Mouse (Mus musculus): ENCODE measurements at regions not wholly inside any gene's neighbourhood (a gene's known extent, or its start where the extent isn't known, plus 50 kb on each side); places are given as distances from the start of the nearest gene placed in this dataset.

- no peak for DNase-seq
- intact Hi-C loops (cut with DNase I), result loop anchor here (2.0 to 5.0 kb wide), 2 partner anchors 64 to 1540 kb away; no protein-coding TSS in a partner anchor
Observed at GRCm38 (mm10) chr9:117967080-117967479, 73.2 kb upstream of the Azi2 start.

- intact Hi-C loops (cut with DNase I), result loop anchor here (2.0 to 5.0 kb wide), 2 partner anchors 64 to 1539 kb away; no protein-coding TSS in a partner anchor
- peak; percentile 7 to 39 for DNase-seq
Observed at GRCm38 (mm10) chr9:117966326-117966989, 73.8 kb upstream of the Azi2 start.

GRCm38 (mm10) chr9:117962088-117963030 lies 77.9 kb upstream of the Azi2 start:
- intact Hi-C loops (cut with DNase I), result no loop called here
- no peak for DNase-seq

GRCm38 (mm10) chr9:117959845-117960244 lies 80.5 kb upstream of the Azi2 start:
- intact Hi-C loops (cut with DNase I), result no loop called here
- DNase-seq, result no peak

- no peak for DNase-seq
- intact Hi-C loops (cut with DNase I), result no loop called here
Observed at GRCm38 (mm10) chr9:117957195-117957594, 83.1 kb upstream of the Azi2 start.

GRCm38 (mm10) chr9:117956691-117957090 lies 83.6 kb upstream of the Azi2 start:
- intact Hi-C loops (cut with DNase I), result no loop called here
- DNase-seq, result peak in 1 of 2 experiments; percentile 17

- intact Hi-C loops (cut with DNase I), result no loop called here
- no peak for DNase-seq
Observed at GRCm38 (mm10) chr9:117927466-117927847, 112.8 kb upstream of the Azi2 start.

GRCm38 (mm10) chr9:117926700-117927465 lies 113.4 kb upstream of the Azi2 start:
- DNase-seq, result no peak
- intact Hi-C loops (cut with DNase I), result no loop called here

- intact Hi-C loops (cut with DNase I), result no loop called here
- no peak for DNase-seq
Observed at GRCm38 (mm10) chr9:117922992-117923391, 117.3 kb upstream of the Azi2 start.

GRCm38 (mm10) chr9:117907895-117908424 lies 132.3 kb upstream of the Azi2 start:
- DNase-seq, result no peak
- intact Hi-C loops (cut with DNase I), result no loop called here

GRCm38 (mm10) chr9:117905045-117905747 lies 135.1 kb upstream of the Azi2 start:
- DNase-seq, result no peak
- intact Hi-C loops (cut with DNase I), result no loop called here

- intact Hi-C loops (cut with DNase I), result no loop called here
- no peak for DNase-seq
Observed at GRCm38 (mm10) chr9:117904621-117905020, 135.7 kb upstream of the Azi2 start.

- DNase-seq, result peak; percentile 25 to 54
- intact Hi-C loops (cut with DNase I), result loop anchor here (2.0 kb wide), 1 partner anchor 64 kb away; no protein-coding TSS in a partner anchor
Observed at GRCm38 (mm10) chr9:117903025-117903424, 137.3 kb upstream of the Azi2 start.

- intact Hi-C loops (cut with DNase I), result loop anchor here (2.0 kb wide), 1 partner anchor 64 kb away; no protein-coding TSS in a partner anchor
- DNase-seq, result no peak
Observed at GRCm38 (mm10) chr9:117902239-117902939, 137.9 kb upstream of the Azi2 start.

GRCm38 (mm10) chr9:117900631-117901030 lies 139.7 kb upstream of the Azi2 start:
- no peak for DNase-seq
- intact Hi-C loops (cut with DNase I), result no loop called here

- intact Hi-C loops (cut with DNase I), result no loop called here
Observed at GRCm38 (mm10) chr9:117896517-117896916, 143.8 kb upstream of the Azi2 start.

GRCm38 (mm10) chr9:117892601-117893000 lies 147.7 kb upstream of the Azi2 start:
- DNase-seq, result no peak
- intact Hi-C loops (cut with DNase I), result no loop called here

More at GRCm38 (mm10) chr9:117896517-117896916, 143.8 kb upstream of the Azi2 start:
- no peak for DNase-seq

GRCm38 (mm10) chr9:117873172-117873571 lies 167.1 kb upstream of the Azi2 start:
- intact Hi-C loops (cut with DNase I), result no loop called here
- DNase-seq, result no peak

All from heart, postnatal 14 days (tissue).